Mouse (Mus musculus) heart, embryonic 16.5 days (tissue): ENCODE measurements around the gene Myg1. TPM values are rescaled to one million over a fixed set of nuclear protein-coding genes. Genes with fewer than 3 reads are reported as not detected.
"Not testable (repeated sequence)": the region's sequence is repeated elsewhere in the genome, so short reads cannot be mapped to it uniquely, and the experiment has no call there.

Experiments used
- ATAC-seq: fragments of 200-750 bp; cut with Nextera tagmentation; replicated peaks from 2 replicates; pipeline ENCODE4 v1.8.0; 2017; ENCODE audit warnings: moderate number of reproducible peaks; ENCODE audit not compliant: insufficient read depth, low FRiP score; ENCODE audit errors: extremely low read depth
- H3K27ac ChIP-seq: fragments of 300-500 bp; sonication (generic); 2 replicates; pipeline ENCODE4 v1.5.1; 2014; ENCODE audit warnings: mild to moderate bottlenecking, low read length, control low read depth, moderate library complexity
- H3K27me3 ChIP-seq: fragments of 300-500 bp; sonication (generic); 2 replicates; pipeline ENCODE4 v1.6.1; 2014; ENCODE audit warnings: low read length, mixed read lengths; ENCODE audit not compliant: control insufficient read depth, insufficient read depth
- H3K36me3 ChIP-seq: fragments of 300-500 bp; sonication (generic); 2 replicates; pipeline ENCODE4 v1.6.1; 2014; ENCODE audit not compliant: control insufficient read depth, insufficient read depth
- H3K4me1 ChIP-seq: fragments of 300-500 bp; sonication (generic); 2 replicates; pipeline ENCODE4 v1.6.1; 2014; ENCODE audit warnings: low read length, mixed read lengths; ENCODE audit not compliant: control insufficient read depth, insufficient read depth
- H3K4me2 ChIP-seq: fragments of 300-500 bp; sonication (generic); 2 replicates; pipeline ENCODE4 v1.6.1; 2014; ENCODE audit warnings: low read depth, mild to moderate bottlenecking, control low read depth, low read length
- H3K4me3 ChIP-seq: fragments of 300-500 bp; sonication (generic); 2 replicates; pipeline ENCODE4 v1.5.1; 2014; ENCODE audit warnings: mild to moderate bottlenecking, control low read depth, low read length
- H3K9ac ChIP-seq: fragments of 300-500 bp; sonication (generic); 2 replicates; pipeline ENCODE4 v1.6.1; 2014; ENCODE audit warnings: low read length, control low read depth
- H3K9me3 ChIP-seq: fragments of 300-500 bp; sonication (generic); replicated peaks from 2 replicates; pipeline ENCODE4 v1.6.1; 2016; ENCODE audit warnings: low read length; ENCODE audit not compliant: control insufficient read depth
- WGBS: fragments of 180-500 bp; shearing (Covaris S2); extraction: QIAGEN DNeasy Blood & Tissue Kit; methylation state at CpG from one replicate; pipeline ENCODE4 v1.1.7; 2014; 5-methylcytosine and 5-hydroxymethylcytosine counted together
- polyA plus RNA-seq: library from polyadenylated mRNA; unstranded; fragments of >200 nt; fragmentation: Nextera tagmentation; extraction: Ambion mirVana; gene quantifications from 2 replicates; pipeline ENCODE4 v1.2.1, GENCODE M21; 2015

Gene Myg1
- polyA plus RNA-seq, 1 experiment from 2014 or later = 56.6 TPM

DNA sequence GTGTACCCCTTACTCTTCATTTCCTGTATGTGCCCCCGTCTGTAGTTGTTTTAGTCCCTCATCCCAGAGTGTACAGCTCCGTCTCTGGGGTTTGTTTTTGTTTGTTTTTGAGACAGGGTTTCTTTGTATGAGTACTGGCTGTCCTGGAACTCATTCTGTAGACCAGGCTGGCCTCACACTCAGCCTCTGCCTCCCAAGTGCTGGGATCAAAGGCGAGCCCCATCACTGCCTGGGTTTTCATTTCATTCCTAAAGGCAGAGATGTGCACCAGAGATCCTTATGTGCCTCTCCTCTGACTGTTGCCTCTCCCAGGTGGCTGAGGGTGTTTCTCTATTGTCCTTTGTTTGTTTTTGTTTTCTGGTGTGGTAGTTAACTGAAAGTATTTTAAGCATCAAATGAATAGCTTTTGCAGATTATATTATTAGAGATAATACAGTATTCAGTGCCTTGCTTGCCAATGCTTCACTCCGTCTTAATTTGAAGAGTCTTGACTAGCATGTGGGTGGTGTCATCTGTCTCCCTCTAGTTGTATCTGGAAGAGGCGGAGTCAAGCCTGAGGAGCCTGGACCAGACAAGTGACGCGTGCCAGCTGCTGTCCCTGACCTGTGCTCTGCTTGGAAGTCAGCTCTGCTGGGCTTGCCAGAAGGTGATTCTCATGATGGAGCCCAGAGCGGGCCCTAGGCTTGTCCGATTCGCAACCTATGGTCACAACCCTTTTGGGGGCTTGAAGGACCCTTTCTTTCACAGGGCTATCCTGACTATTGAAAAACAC lies 21.2 kb upstream of the Myg1 start:
- H3K4me3 ChIP-seq = no peak overlapping the region
- peak; percentile 67 for ATAC-seq
- H3K27me3 ChIP-seq = no peaks in the 10 kb centered on the region
- no peaks in the 10 kb centered on the region for H3K9me3 ChIP-seq
- H3K4me1 ChIP-seq = no peaks in the 10 kb centered on the region
- no peak overlapping the region for H3K27ac ChIP-seq
- WGBS = 53% methylated on average over 10 of the region's 10 CpGs
- H3K4me2 ChIP-seq = no peak overlapping the region
- H3K9ac ChIP-seq = no peak overlapping the region
- H3K36me3 ChIP-seq = peaks cover 47% of the 10 kb centered on the region

DNA sequence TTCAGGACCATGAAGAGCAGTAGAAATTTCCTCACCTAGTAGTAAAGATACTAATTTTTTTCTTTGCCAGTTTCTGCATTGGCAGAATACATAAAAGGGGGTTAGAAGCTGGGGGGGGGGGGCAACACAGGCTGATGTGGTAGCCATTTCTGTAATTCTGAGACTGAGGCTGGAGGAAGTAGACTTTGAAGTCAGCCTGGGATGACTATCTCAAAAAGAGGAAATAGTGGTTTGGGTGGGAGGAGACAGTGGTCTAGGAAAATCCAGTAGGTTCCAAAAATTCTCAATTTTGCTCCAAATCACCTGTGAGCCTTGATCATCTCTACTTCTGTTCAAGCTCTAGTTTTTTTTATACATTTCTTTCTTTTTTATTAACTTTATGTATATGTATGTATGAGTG lies 20.0 kb upstream of the Myg1 start:
- Histone ChIP-seq H3K4me3 (no peak overlapping the region), H3K9me3 (no peaks in the 10 kb centered on the region), H3K27ac (no peak overlapping the region), H3K27me3 (no peaks in the 10 kb centered on the region), H3K4me1 (no peaks in the 10 kb centered on the region), H3K4me2 (no peak overlapping the region), H3K9ac (no peak overlapping the region), H3K36me3 (peaks cover 39% of the 10 kb centered on the region)
- no peak for ATAC-seq

GRCm38 (mm10) chr15:102315292-102315691 lies 16.2 kb upstream of the Myg1 start:
- Histone ChIP-seq H3K9ac (no peak overlapping the region), H3K36me3 (peaks cover 46% of the 10 kb centered on the region; the same call in 1 of the 2 replicates), H3K27me3 (no peaks in the 10 kb centered on the region), H3K4me2 (no peak overlapping the region), H3K9me3 (no peaks in the 10 kb centered on the region), H3K4me1 (no peaks in the 10 kb centered on the region), H3K4me3 (no peak overlapping the region), H3K27ac (no peak overlapping the region)
- 81% methylated on average over 8 of the region's 8 CpGs for WGBS
- no peak for ATAC-seq

DNA sequence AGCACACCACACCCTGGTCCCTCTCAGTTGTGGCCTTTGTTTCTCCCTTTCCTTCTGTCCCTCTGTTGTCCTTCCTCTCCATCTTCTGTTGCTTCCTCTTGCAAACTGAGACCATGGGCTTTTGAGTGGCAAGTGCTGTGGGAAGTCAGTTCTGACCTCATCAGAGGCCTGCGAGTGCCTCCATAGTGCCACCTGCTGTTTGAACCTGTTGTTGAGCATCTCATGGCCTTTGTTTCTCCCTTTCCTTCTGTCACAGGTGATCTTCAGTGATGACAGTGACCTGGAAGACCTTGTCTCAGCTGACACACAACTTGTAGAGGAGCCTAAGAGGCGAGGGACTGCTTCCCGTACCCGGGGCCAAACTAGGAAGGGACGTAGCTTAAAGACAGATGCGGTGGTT lies 15.2 kb upstream of the Myg1 start:
- no peak overlapping the region for H3K9ac ChIP-seq
- H3K4me2 ChIP-seq = no peak overlapping the region

DNA sequence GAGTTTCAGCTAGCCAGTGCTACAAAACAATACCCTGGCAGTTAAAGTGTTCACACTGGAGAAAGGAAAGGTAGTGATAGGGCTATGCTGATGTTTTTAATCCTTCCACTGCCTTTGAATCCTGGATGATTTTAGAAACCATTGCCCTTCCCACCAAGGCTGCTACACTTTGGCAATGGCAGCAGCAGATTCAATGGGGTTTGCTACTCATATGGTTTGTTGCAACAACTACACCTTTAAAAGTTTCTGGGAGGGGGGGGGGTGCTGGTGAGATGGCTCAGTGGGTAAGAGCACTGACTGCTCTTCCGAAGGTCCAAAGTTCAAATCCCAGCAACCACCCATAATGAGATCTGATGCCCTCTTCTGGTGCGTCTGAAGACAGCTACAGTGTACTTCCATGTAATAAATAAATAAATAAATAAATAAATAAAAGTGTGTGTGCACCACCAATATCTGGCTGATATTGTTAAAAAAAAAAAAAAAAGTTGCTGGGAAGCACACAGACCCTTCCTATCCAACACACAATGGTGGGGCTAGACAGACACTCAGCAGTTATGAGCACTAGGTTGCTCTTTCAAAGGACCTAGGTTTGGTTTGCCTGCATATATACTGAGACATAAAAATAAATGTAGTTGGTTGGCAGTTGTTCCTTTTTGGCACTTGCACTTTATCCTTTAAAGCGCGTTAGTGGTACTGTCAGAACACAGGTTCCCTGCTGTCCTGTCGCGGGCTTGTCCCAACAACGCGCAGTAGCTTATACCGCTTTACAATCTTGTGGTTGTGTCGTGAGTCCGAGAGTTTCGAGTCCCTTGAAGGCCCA lies 6.6 kb upstream of the Myg1 start:
- Histone ChIP-seq H3K27ac (no peak overlapping the region), H3K27me3 (no peaks in the 10 kb centered on the region), H3K36me3 (peaks cover 39% of the 10 kb centered on the region), H3K9me3 (no peaks in the 10 kb centered on the region), H3K4me1 (peaks cover 11% of the 10 kb centered on the region), H3K4me3 (no peak overlapping the region), H3K9ac (no peak overlapping the region), H3K4me2 (peak overlapping the region; percentile 37)
- 77% methylated on average over 12 of the region's 12 CpGs for WGBS
- no peak for ATAC-seq

More for the DNA sequence above, 15.2 kb upstream of the Myg1 start:
- peaks cover 55% of the 10 kb centered on the region; the same call in 1 of the 2 replicates for H3K36me3 ChIP-seq
- no peaks in the 10 kb centered on the region for H3K9me3 ChIP-seq
- no peaks in the 10 kb centered on the region for H3K4me1 ChIP-seq
- no peaks in the 10 kb centered on the region for H3K27me3 ChIP-seq
- ATAC-seq = no peak
- H3K27ac ChIP-seq = no peak overlapping the region
- no peak overlapping the region for H3K4me3 ChIP-seq
- 82% methylated on average over 6 of the region's 6 CpGs for WGBS

DNA sequence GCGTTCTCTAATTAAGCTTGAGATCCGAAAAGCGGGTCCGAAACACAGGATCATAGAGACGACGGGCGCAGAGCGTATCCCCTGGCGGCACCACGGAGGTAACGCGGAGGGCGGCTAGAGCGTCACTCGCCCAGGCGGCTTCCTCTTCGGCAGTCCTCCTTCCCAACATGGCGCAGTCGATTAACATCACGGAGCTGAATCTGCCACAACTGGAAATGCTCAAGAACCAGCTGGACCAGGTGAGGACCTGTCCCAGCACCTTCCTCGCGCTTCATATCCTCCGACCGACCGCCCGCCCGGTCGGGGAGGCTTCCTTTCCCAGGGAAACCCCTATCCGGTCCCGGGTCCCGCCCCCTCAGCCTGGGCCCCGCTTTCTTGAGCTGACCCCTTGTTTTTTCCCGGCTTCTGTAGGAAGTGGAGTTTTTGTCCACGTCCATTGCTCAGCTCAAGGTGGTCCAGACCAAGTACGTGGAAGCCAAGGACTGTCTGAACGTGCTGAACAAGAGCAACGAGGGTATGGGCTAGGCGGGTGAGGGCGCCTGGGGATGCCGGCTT lies 5.4 kb upstream of the Myg1 start, which contains the start of gene Pfdn5:
Pfdn5 (plus strand) TSS at position 95 of the 555 bp plus-strand sequence.
- Histone ChIP-seq H3K36me3 (peaks cover 32% of the 10 kb centered on the region), H3K9me3 (no peaks in the 10 kb centered on the region), H3K4me3 (peak within 1 kb of the TSS; percentile 67), H3K27ac (peak within 1 kb of the TSS; percentile 81), H3K4me1 (peaks cover 11% of the 10 kb centered on the region), H3K27me3 (no peaks in the 10 kb centered on the region), H3K9ac (peak within 1 kb of the TSS; percentile 75), H3K4me2 (peak within 1 kb of the TSS; percentile 92)
- ATAC-seq = peak; percentile 91
- under 1% methylated on average over 40 of the region's 40 CpGs for WGBS

DNA sequence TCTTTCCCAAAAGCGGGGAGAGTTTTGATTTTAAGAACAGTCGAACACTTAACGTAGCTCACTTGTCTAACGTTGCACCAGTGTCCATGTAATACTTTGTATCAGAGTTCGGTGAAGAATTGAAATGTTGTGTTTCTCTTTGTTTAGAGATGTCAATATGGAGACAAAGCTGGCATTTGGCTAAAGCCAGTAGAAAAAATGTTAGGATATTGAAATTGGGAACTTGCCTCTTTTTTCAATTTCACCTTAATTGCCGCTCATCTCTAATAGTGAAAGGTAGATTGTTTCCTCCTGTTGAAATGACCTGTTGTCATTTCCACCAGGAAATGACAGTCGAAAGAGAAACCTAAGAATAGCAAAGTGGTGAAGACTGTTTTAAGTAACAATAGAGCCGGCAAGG lies 4.6 kb upstream of the Myg1 start:
- 55% methylated on average over 8 of the region's 8 CpGs for whole genome bisulfite sequencing
- Histone ChIP-seq H3K9me3 (no peaks in the 10 kb centered on the region), H3K27me3 (no peaks in the 10 kb centered on the region), H3K36me3 (peaks cover 27% of the 10 kb centered on the region), H3K9ac (peak overlapping the region; percentile 75), H3K4me2 (peak overlapping the region; percentile 92), H3K27ac (peak overlapping the region; percentile 81), H3K4me3 (peak overlapping the region; percentile 67), H3K4me1 (peaks cover 15% of the 10 kb centered on the region)
- ATAC-seq = no peak

- no peaks in the 10 kb centered on the region for H3K9me3 ChIP-seq
- no peak overlapping the region for H3K9ac ChIP-seq
- no peak overlapping the region for H3K27ac ChIP-seq
- ATAC-seq = no peak
- WGBS = 84% methylated on average over 8 of the region's 8 CpGs
- H3K27me3 ChIP-seq = no peaks in the 10 kb centered on the region
- H3K4me1 ChIP-seq = peaks cover 16% of the 10 kb centered on the region
- no peak overlapping the region for H3K4me3 ChIP-seq
- H3K4me2 ChIP-seq = no peak overlapping the region
- peaks cover 52% of the 10 kb centered on the region for H3K36me3 ChIP-seq
Observed at GRCm38 (mm10) chr15:102335254-102335653, 3.7 kb downstream of the Myg1 start.

- not testable (repeated sequence) for H3K4me3 ChIP-seq, H3K4me2 ChIP-seq, H3K27ac ChIP-seq, H3K9ac ChIP-seq, ATAC-seq, H3K27me3 ChIP-seq, H3K9me3 ChIP-seq
- WGBS = 95% methylated on average over 5 of the region's 5 CpGs
- peaks cover 16% of the 10 kb centered on the region for H3K4me1 ChIP-seq
- peaks cover 51% of the 10 kb centered on the region for H3K36me3 ChIP-seq
Observed at GRCm38 (mm10) chr15:102335925-102336324, 4.4 kb downstream of the Myg1 start.
